Mouse (Mus musculus): ENCODE results near the gene Dand5.

Dand5 gene

DNA sequence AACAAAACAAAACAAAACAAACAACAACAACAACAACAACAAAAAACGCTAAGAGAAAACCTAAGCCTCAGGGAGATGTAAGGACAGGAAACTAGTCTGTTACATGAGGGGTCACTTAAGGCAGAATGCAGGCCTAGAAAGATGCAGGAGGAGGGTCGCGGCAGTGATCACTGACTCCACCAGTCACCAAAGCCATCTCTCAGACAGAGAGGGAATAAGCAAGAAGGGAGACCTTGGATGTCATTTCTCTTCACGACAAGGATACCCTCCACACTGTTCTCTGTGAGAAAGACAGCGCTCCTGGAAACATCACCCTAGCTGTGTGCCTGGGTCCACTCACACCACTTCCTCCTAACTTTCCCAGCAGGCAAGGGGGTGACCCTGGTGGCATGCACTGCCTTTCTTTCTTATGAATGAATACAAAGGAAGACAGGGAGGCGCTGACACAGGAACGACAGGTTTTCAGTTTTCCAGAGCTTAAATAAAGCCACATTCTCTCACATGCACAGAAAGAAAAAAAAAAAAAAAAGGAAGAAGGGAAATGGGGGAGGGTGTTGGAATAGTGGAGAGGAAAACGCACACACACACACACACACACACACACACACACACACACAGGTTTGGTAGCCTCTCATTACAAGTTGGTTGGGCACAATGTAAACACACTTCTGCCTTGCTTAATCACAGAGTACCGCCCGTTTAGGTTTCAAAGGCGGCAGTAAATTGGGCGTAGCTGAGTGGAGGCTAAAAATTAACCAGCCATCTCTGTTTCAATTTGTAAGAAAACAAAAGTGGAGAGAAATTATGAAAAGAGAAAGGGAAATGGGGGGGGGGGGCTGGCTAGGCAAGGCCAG is 52.3 kb downstream of the Dand5 start:
- DNase-seq (ENCODE audit: low spot score) = no peak

DNA sequence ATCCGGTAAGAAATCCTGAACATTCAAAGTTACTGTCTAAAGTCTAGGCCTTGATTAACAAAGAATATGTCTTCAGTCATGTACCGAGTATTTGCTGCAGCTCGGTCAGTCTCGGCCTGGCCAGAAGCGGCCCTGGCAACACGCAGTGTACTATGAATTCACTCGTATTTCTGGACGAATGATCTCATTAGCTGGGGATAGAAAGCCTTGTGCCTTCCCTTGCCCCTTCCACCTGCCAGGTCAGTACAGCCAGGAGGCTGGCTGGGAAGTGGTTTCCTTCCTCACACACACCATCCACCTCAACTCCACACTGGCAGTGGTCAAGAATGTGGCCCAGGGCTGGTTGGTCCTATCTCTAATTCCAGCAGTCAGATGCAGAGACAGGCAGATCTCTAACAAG is 53.3 kb downstream of the Dand5 start:
- no peak for DNase-seq (ENCODE audit: low spot score)

DNA sequence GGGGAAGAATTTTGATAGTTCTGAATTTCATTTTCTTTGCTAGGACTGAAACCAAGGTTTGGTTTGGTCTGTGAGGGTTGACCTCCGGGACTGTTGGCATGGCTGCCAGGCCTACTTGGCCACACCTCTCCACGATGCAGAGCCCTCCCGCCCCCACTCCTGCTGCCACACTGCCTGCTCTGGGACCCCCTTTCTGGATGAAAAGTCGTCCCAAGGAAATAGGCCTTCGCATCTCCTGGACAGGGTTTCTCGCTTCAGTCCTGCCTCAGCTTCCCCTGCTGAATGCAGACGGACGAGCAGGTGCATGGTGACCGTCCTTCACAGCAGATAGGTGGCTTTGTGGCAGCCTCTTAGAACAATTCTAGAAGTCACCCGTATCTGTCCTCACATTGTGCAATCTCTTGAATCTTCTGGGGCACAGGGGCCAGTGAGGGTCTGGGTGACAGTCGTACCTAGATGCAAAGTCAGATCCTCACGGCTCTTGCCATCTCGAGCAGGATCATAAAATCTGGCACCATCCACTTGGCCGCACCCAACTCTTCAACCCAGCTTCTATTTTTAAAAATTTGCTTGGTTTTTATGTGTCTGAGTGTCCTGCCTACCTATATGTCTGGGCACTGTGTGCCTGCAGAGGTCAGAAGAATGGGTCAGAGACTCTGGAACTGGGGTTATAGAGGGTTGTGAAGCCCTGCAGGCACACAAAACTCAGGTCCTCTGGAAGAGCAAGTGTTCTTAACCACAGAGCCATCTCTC is 54.1 kb downstream of the Dand5 start:
- no peak for DNase-seq (ENCODE audit: low spot score)

DNA sequence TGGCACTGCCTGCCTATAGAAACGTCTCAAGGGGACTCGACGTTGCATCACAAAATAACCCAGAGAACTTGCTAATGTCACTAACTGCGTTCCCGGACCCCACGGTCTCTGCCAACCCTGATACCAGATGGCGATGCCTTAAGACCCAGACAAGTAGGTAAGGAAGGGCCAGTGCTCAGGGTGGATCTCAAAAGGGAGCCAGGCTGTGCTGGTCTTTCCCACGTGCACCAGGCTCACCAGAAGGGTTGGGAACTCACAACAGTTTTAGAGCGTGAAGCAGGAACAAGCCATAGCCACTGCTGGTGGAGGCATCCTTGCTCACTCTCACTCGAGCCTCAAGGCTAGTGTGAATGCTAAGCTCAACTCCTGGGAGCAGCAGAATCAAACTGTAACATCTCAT is 55.4 kb downstream of the Dand5 start:
- DNase-seq (ENCODE audit: low spot score) = no peak

DNA sequence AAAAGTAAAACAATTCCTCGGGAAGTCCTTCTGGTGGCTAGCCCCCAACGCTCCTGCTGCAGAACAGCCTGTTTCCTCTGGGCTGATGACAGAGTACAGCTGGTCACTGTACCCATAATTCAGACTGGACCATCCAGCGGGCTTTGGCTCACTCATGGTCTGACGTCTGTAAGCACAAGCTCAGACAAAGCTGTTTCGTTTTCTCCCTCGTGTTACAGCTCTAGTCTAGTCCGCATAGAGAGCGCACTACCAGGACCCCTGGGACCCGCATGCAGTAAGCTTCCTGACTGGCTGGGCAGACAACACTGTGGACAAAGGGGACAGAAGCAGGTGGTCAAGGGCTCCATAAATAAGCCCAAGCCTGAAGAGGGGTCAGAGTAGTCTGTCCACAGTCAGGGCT is 56.2 kb downstream of the Dand5 start:
- DNase-seq (ENCODE audit: low spot score) = no peak

DNA sequence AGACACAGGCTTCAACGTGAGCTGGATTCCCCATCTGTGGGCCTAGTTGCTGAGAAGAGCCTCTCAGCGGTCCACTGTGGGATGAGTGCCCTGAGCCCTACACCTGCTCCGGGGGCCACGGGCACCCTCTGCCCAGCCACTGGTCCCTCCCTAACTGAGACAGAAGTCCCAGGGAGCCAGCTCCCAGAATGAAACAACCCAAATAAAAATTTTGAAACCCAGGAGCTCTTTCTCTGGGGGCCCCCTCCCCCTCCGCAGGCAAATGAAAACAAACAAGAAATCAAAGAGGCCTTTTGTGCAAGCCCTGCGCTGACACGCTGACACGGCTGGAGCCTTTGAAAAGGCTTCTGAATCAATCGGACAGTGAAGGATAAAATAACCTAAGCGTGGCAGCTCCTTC is 57.0 kb downstream of the Dand5 start:
- no peak for DNase-seq (ENCODE audit: low spot score)
